Mouse (Mus musculus) ES-E14 (cell line): ENCODE data around the gene Ephb1.

Source experiments
- CHD2 ChIP-seq: IDR thresholded peaks from 2 replicates; pipeline ENCODE4 v1.6.1; 2014; ENCODE audit warnings: mild to moderate bottlenecking, low read depth, low read length, inconsistent platforms
- MAFK ChIP-seq: IDR thresholded peaks from 2 replicates; pipeline ENCODE4 v1.6.1; 2014; ENCODE audit warnings: mild to moderate bottlenecking, low read depth, low read length, inconsistent platforms; ENCODE audit not compliant: insufficient read depth

GRCm38 (mm10) chr9:102305432-102306100 lies 48.9 kb downstream of the Ephb1 start:
- TF ChIP-seq CHD2, result no peak
- TF ChIP-seq MAFK, result no peak
